Mouse (Mus musculus) intestine, embryonic 16.5 days (tissue): ENCODE measurements around the gene Rorc. TPM values are rescaled to one million over a fixed set of nuclear protein-coding genes. Genes with fewer than 3 reads are reported as not detected.

Experiments used
- ATAC-seq: fragments of 200-750 bp; cut with Nextera tagmentation; 2 replicates; pipeline ENCODE4 v1.8.0; 2017; ENCODE audit warnings: moderate TSS enrichment, moderate library complexity
- H3K27ac ChIP-seq: fragments of 300-500 bp; sonication (generic); 2 replicates; pipeline ENCODE4 v1.5.1; 2014; ENCODE audit warnings: mild to moderate bottlenecking, low read length
- H3K27me3 ChIP-seq: fragments of 300-500 bp; sonication (generic); replicated peaks from 2 replicates; pipeline ENCODE4 v1.6.1; 2014; ENCODE audit warnings: low read length, control low read depth, mixed read lengths; ENCODE audit not compliant: control insufficient read depth, insufficient read depth
- H3K36me3 ChIP-seq: fragments of 300-500 bp; sonication (generic); 2 replicates; pipeline ENCODE4 v1.6.1; 2014; ENCODE audit warnings: low read length, control low read depth; ENCODE audit not compliant: control insufficient read depth, insufficient read depth
- H3K4me1 ChIP-seq: fragments of 300-500 bp; sonication (generic); 2 replicates; pipeline ENCODE4 v1.6.1; 2014; ENCODE audit warnings: low read length, control low read depth, mixed read lengths; ENCODE audit not compliant: control insufficient read depth, insufficient read depth
- H3K4me2 ChIP-seq: fragments of 300-500 bp; sonication (generic); 2 replicates; pipeline ENCODE4 v1.6.1; 2014; ENCODE audit warnings: low read depth, low read length, control low read depth
- H3K4me3 ChIP-seq: fragments of 300-500 bp; sonication (generic); 2 replicates; pipeline ENCODE4 v1.5.1; 2014; ENCODE audit warnings: mild to moderate bottlenecking, low read length
- H3K9ac ChIP-seq: fragments of 300-500 bp; sonication (generic); 2 replicates; pipeline ENCODE4 v1.6.1; 2014; ENCODE audit warnings: low read depth, low read length
- H3K9me3 ChIP-seq: fragments of 300-500 bp; sonication (generic); 2 replicates; pipeline ENCODE4 v1.6.1; 2016; ENCODE audit warnings: low read length, control low read depth; ENCODE audit not compliant: control insufficient read depth
- WGBS: fragments of 180-500 bp; shearing (Covaris S2); extraction: QIAGEN DNeasy Blood & Tissue Kit; methylation state at CpG from one replicate; pipeline ENCODE4 v1.1.7; 2014; 5-methylcytosine and 5-hydroxymethylcytosine counted together
- polyA plus RNA-seq: library from polyadenylated mRNA; unstranded; fragments of >200 nt; fragmentation: Nextera tagmentation; extraction: Ambion mirVana; gene quantifications from 2 replicates; pipeline ENCODE4 v1.2.1, GENCODE M21; 2015

Rorc gene
- polyA plus RNA-seq, 1 experiment from 2014 or later: 11.8 TPM

DNA sequence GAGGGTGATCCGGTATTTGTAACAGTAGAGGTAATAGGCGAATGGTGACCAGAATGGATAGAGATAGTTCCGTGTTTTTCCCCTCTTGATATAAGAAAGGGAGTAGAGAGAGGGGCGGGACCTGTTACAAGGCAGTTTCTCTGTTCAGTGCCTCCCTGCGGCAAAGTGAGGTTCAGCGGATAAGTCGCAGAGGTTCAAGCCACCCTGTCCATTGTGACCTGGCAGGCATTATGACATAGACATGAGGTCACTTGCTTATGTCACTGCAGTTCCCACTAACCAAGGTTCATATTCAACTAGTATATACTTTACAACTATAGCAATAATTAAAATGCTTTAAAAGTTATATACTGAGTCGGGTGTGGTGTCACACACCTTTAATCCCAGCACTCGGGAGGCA, 63.8 kb downstream of the Rorc start:
- Histone ChIP-seq H3K27me3 (0 out of 2 replicates have a peak, but pooled peaks cover 3% of the 10 kb centered on the region), H3K9ac (no peak overlapping the region), H3K36me3 (no peaks in the 10 kb centered on the region), H3K4me2 (no peak overlapping the region), H3K4me3 (no peak overlapping the region), H3K4me1 (no peaks in the 10 kb centered on the region), H3K27ac (no peak overlapping the region), H3K9me3 (no peaks in the 10 kb centered on the region)
- WGBS: 86% methylated on average over 9 of the region's 9 CpGs
- ATAC-seq: no peak

DNA sequence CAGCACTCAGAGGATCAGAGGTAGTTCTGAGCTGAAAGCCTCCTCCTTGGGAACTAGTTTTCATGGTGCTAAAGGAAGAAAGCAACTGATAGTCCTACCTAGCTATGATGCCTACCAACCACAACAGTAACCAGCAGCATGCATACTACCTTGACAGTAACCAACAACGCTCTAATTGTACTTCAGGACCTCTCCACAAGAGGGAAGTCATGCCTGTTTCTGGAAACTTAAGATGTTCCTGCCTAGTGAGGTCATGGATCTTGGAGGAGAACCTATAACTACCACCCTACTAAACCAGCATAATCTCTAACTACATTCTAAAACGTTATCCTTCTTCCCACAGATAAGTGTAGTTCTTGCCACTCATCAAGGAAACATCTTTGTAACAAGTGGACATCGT, 68.6 kb downstream of the Rorc start:
- Histone ChIP-seq H3K9ac (no peak overlapping the region), H3K4me2 (no peak overlapping the region), H3K27ac (no peak overlapping the region), H3K27me3 (0 out of 2 replicates have a peak, but pooled peaks cover 3% of the 10 kb centered on the region), H3K9me3 (no peaks in the 10 kb centered on the region), H3K36me3 (peaks cover 8% of the 10 kb centered on the region; the same call in 1 of the 2 replicates), H3K4me3 (no peak overlapping the region), H3K4me1 (peaks cover 8% of the 10 kb centered on the region; the same call in 1 of the 2 replicates)
- WGBS: 38% methylated on average over 3 of the region's 3 CpGs
- ATAC-seq: no peak

DNA sequence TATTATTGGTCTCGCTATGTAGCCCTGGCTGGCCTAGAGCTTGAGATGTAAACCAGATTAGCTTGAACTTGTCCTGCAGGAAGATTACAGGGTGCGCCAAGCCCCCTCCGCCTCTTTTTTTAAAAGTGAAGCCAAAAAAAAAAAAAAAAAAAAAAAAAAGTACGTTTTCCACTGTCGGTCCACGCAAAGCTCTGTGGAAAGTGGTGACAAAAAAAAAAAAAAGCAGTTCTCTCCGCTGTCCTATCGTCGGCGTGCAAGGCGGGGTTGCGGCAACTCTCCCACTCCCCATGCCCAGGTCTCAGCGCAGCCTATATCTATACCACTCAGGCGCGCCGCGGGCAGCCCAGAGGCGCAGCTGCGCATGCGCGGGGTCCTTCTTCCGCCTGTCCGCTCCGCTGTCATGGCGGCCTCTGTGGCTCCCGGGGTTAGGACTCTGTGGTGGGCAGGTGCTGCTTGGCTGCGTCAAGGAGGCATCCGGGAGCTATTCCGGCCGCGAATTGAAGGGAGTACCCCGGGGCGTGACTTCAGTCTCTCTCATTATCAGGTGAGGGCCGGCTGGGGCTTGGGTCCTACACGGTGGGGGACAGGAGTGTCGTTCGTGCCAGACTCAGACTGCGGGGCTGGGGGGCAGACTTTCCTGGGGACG, 70.5 kb downstream of the Rorc start, which contains the start of gene Mrpl9:
TSS of gene Mrpl9 (plus strand) at position 368 of the 646 bp plus-strand sequence.
- H3K4me2 ChIP-seq: peak within 1 kb of the TSS; percentile 66
- no peaks in the 10 kb centered on the region for H3K9me3 ChIP-seq
- under 1% methylated on average over 39 of the region's 39 CpGs for WGBS
- peaks cover 8% of the 10 kb centered on the region; the same call in 1 of the 2 replicates for H3K4me1 ChIP-seq
- peaks cover 18% of the 10 kb centered on the region for H3K36me3 ChIP-seq
- peak within 1 kb of the TSS; percentile 72 for H3K27ac ChIP-seq
- peak; percentile 99 for ATAC-seq
- H3K9ac ChIP-seq: peak within 1 kb of the TSS; percentile 95
- peak within 1 kb of the TSS; percentile 93 for H3K4me3 ChIP-seq
- 0 out of 2 replicates have a peak, but pooled peaks cover 3% of the 10 kb centered on the region for H3K27me3 ChIP-seq

DNA sequence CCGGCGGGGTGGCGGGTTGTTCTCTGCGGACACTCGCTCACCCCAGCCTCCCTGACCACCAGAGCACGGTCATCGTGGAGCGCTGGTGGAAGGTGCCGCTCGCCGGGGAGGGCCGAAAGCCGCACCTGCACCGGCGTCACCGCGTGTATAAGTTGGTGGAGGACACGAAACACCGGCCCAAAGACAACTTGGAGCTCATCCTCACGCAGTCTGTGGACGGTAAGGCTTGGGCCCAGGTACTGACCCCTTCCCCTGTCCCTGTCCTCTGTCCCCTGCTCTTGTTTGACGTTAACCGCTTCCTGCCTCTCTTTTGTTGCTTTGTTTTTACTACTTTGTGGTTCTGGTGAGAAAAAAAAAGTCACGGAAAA, 71.0 kb downstream of the Rorc start, which contains the start of gene Oaz3:
TSS of gene Oaz3 (minus strand) at position 319 of the 368 bp plus-strand sequence.
- under 1% methylated on average over 24 of the region's 24 CpGs for WGBS
- Histone ChIP-seq H3K4me3 (peak within 1 kb of the TSS; percentile 93), H3K36me3 (peaks cover 22% of the 10 kb centered on the region), H3K9ac (peak within 1 kb of the TSS; percentile 95), H3K9me3 (no peaks in the 10 kb centered on the region), H3K4me1 (peaks cover 8% of the 10 kb centered on the region; the same call in 1 of the 2 replicates), H3K27me3 (0 out of 2 replicates have a peak, but pooled peaks cover 3% of the 10 kb centered on the region), H3K4me2 (peak within 1 kb of the TSS; percentile 66), H3K27ac (peak within 1 kb of the TSS; percentile 72)
- peak; percentile 75 for ATAC-seq

Other genes with a start within 250 kb of the Rorc start
- not detected in 2 replicates for gene Gm10696, start 194.6 kb upstream of the Rorc start, polyA plus RNA-seq
- gene Gm5286, start 176.1 kb upstream of the Rorc start, polyA plus RNA-seq: not detected in 2 replicates
- not detected in 2 replicates for gene Gm4778, start 108.8 kb upstream of the Rorc start, polyA plus RNA-seq
- gene Them4, start 62.7 kb upstream of the Rorc start, polyA plus RNA-seq: 18.5 and 19.4 TPM in 2 replicates
- gene Them5, start 30.7 kb upstream of the Rorc start, polyA plus RNA-seq: 0.42 TPM in 1 of 2 replicates, not detected in the other
- gene C2cd4d, start 10.4 kb upstream of the Rorc start, polyA plus RNA-seq: 0.38 and 0.71 TPM in 2 replicates
- 0.48 and 0.54 TPM in 2 replicates for gene Lingo4, start 25.7 kb downstream of the Rorc start, polyA plus RNA-seq
- gene Tdrkh, start 40.5 kb downstream of the Rorc start, polyA plus RNA-seq: 9.0 and 10.3 TPM in 2 replicates
- 68.1 and 77.6 TPM in 2 replicates for gene Mrpl9, start 70.5 kb downstream of the Rorc start, polyA plus RNA-seq
- gene Oaz3, start 71.1 kb downstream of the Rorc start, polyA plus RNA-seq: 0.17 and 0.23 TPM in 2 replicates
- gene Celf3, start 105.5 kb downstream of the Rorc start, polyA plus RNA-seq: 18.8 and 24.1 TPM in 2 replicates
- gene Riiad1, start 107.5 kb downstream of the Rorc start, polyA plus RNA-seq: 5.4 TPM in 2 replicates
- gene Snx27, start 209.9 kb downstream of the Rorc start, polyA plus RNA-seq: 26.7 and 27.4 TPM in 2 replicates